Mouse (Mus musculus) kidney, adult 8-10 months (tissue): ENCODE measurements around the gene Sema6d.

Experiments used
- DNase-seq, 2 experiments: peaks; one replicate each; pipeline ENCODE4 v3.0.0; 2022

Sema6d gene

GRCm38 (mm10) chr2:124176265-124176664 lies 86.5 kb downstream of the Sema6d start:
- DNase-seq, result no peak

GRCm38 (mm10) chr2:124176711-124177169 lies 87.0 kb downstream of the Sema6d start:
- DNase-seq, result no peak

GRCm38 (mm10) chr2:124189271-124189670 lies 99.5 kb downstream of the Sema6d start:
- DNase-seq, result no peak

- DNase-seq, result no peak
These were observed 104.3 kb downstream of the Sema6d start for GRCm38 (mm10) chr2:124194041-124194440.

- DNase-seq, result no peak
These were observed 111.7 kb downstream of the Sema6d start for GRCm38 (mm10) chr2:124201493-124201892.

- DNase-seq, result no peak
These were observed 112.8 kb downstream of the Sema6d start for GRCm38 (mm10) chr2:124202475-124202990.

- no peak for DNase-seq
These were observed 116.0 kb downstream of the Sema6d start for GRCm38 (mm10) chr2:124205811-124206210.

GRCm38 (mm10) chr2:124208251-124208650 lies 118.5 kb downstream of the Sema6d start:
- DNase-seq, result no peak

- DNase-seq, result no peak
These were observed 133.8 kb downstream of the Sema6d start for GRCm38 (mm10) chr2:124223559-124223958.

- DNase-seq, result no peak
These were observed 134.6 kb downstream of the Sema6d start for GRCm38 (mm10) chr2:124224328-124224727.

- no peak for DNase-seq
These were observed 145.0 kb downstream of the Sema6d start for GRCm38 (mm10) chr2:124234636-124235221.

GRCm38 (mm10) chr2:124235237-124236055 lies 145.7 kb downstream of the Sema6d start:
- DNase-seq, result no peak

GRCm38 (mm10) chr2:124236831-124237230 lies 147.1 kb downstream of the Sema6d start:
- no peak for DNase-seq

GRCm38 (mm10) chr2:124243608-124244007 lies 153.8 kb downstream of the Sema6d start:
- DNase-seq, result no peak

- no peak for DNase-seq
These were observed 154.9 kb downstream of the Sema6d start for GRCm38 (mm10) chr2:124244543-124245245.

GRCm38 (mm10) chr2:124258108-124258507 lies 168.3 kb downstream of the Sema6d start:
- DNase-seq, result no peak

GRCm38 (mm10) chr2:124264309-124264708 lies 174.5 kb downstream of the Sema6d start:
- DNase-seq, result no peak

GRCm38 (mm10) chr2:124271156-124271555 lies 181.4 kb downstream of the Sema6d start:
- DNase-seq, result no peak

- no peak for DNase-seq
These were observed 187.7 kb downstream of the Sema6d start for GRCm38 (mm10) chr2:124277492-124277891.

- DNase-seq, result no peak
These were observed 195.3 kb downstream of the Sema6d start for GRCm38 (mm10) chr2:124285109-124285508.

- DNase-seq, result no peak
These were observed 199.6 kb downstream of the Sema6d start for GRCm38 (mm10) chr2:124289356-124289755.

GRCm38 (mm10) chr2:124291145-124291544 lies 201.4 kb downstream of the Sema6d start:
- no peak for DNase-seq

- DNase-seq, result no peak
These were observed 203.8 kb downstream of the Sema6d start for GRCm38 (mm10) chr2:124293601-124294000.
